Mouse (Mus musculus) fat pad, adult 2 months (tissue): Measurements from ENCODE around the gene Wdfy2.

Experiments
- DNase-seq: peaks from one replicate; pipeline ENCODE4 v3.0.0-alpha.2; 2011; ENCODE audit warnings: low read depth, low spot score; ENCODE audit errors: extremely low read depth

The Wdfy2 gene

DNA sequence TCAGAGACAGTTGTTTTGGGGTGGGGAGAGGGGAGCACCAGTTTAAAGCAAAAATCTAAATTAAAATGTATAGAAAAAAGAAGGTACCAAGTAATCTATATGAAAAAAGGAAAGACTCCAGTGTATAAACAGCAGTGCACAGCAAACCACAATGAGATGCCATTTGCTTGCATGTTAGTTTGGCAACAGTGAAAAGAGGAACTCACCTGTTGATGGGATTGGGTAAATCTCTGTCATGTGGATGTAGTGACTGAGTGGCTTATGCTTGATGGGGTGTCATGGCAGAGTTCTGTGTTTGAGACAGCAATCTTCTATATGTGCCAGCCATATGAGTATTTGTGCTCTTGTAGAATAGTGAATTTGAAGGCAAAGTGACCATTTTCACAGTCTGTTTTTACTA is 85.2 kb downstream of the Wdfy2 start:
- DNase-seq: no peak

GRCm38 (mm10) chr14:62924800-62925199 is 87.3 kb downstream of the Wdfy2 start:
- no peak for DNase-seq

- no peak for DNase-seq
Observed at GRCm38 (mm10) chr14:62928101-62928541, 90.6 kb downstream of the Wdfy2 start.

GRCm38 (mm10) chr14:62935361-62935760 is 97.9 kb downstream of the Wdfy2 start:
- DNase-seq: no peak

- peak; percentile 91 for DNase-seq
Observed at GRCm38 (mm10) chr14:62936631-62937380, 99.3 kb downstream of the Wdfy2 start.

- no peak for DNase-seq
Observed at GRCm38 (mm10) chr14:62937675-62938074, 100.2 kb downstream of the Wdfy2 start.

DNA sequence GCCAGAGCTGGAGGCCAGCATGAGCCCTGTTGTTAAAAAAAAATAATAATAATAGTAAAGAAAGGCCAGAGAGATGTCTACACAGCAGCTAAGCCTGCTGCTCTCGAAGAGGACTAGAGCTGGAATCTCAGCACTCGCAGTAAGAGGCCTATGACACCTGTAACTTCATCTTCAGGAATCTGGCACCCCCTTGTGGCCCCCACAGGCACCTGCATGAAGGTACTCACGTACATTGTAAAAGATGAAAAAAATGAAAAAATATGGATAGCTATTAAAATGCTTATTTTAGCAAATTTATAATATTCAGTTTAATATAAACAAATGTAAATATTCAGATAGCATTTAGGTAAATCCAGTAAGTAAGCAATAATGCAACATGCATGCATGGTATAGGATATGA is 102.0 kb downstream of the Wdfy2 start:
- no peak for DNase-seq

DNA sequence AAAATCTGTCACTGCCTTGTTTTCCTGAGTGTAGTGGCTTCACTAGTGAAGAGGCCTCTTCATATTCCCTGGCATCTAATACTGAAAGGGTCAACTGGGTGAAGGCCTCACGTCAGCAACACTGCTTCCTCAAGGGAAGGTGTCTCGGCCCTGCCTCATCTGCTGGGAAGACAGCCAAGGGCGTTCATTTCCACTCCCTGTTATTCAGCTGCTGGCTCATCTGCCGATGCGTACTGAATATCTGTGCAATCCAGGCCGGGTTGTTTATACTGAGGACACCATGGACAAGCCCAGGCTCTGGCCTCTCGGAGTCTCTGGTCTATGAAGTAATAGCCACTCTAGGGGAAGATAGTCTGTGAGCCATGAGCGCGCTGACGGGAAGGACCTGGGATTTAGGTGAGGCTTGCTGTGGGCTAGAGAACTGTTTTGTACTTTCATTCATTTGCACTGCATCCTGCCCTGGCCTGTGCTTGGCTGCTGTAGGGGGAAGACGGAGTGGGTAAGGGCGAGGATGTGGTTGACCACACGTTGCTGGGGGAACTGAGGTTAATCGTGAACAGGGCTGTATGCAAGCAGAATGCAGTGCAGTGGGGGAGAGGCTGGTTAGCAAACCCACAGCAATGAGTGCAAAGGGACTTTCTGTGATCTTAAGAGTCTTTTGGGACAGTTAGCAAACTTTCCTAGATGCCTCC is 103.1 kb downstream of the Wdfy2 start:
- DNase-seq: no peak

- no peak for DNase-seq
Observed at GRCm38 (mm10) chr14:62946794-62947193, 109.3 kb downstream of the Wdfy2 start.

DNA sequence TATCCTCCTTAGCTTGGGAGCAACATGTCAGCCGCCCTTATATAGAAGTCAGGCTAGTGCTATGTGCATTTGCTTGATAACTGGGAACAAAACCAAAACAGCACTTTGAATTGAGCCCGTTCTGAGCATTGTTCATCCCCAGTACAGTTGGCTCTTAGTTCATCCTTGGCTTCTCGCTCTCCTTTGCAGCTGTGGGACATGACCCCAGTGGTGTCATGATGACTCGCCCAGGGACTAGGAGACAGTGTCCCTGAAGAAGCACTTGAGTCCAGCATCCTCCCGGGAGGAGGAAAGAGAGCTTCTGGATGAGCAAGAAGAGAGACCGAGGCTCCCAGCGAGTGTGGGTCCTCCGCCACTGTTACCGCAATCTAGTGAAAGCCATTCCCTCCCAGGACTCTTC is 118.6 kb downstream of the Wdfy2 start:
- DNase-seq: no peak

GRCm38 (mm10) chr14:62963632-62964031 is 126.2 kb downstream of the Wdfy2 start:
- no peak for DNase-seq

- no peak for DNase-seq
Observed at GRCm38 (mm10) chr14:62965342-62965741, 127.9 kb downstream of the Wdfy2 start.

DNA sequence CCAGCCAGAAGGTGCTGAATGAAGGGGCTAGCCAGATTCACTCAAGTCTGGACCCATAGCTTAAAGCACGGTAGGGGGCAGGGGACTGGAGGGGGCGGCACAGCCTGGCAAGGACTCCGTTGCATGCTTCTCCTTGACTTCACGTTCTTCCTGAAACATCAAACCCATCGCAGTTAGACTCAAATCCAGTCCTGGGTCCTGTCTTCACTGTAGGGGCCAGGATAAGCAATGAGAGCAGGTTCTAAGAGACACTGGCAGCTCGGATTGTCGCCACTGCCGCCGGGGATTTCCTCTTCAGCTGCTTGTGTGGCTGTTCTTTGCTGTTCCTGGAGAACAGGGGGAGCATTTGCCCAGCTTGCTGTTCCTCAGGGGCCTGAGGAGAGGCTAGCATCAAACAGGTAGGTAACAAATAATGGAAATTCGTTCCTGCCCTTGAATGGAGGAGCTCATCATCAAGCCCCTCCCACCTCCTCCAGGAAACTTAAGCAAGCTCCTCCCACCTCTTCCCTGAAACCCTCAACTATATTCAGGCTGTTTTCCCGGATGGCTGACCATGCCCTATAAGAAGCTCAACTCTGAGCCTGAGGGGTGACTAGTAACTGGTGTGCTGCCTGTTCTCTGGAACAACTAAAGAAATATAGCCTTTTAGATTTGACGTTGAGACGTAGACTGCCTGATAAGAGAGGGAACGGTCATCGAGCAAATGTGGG is 128.5 kb downstream of the Wdfy2 start:
- no peak for DNase-seq

- no peak for DNase-seq
Observed at GRCm38 (mm10) chr14:62975046-62975445, 137.6 kb downstream of the Wdfy2 start.

DNA sequence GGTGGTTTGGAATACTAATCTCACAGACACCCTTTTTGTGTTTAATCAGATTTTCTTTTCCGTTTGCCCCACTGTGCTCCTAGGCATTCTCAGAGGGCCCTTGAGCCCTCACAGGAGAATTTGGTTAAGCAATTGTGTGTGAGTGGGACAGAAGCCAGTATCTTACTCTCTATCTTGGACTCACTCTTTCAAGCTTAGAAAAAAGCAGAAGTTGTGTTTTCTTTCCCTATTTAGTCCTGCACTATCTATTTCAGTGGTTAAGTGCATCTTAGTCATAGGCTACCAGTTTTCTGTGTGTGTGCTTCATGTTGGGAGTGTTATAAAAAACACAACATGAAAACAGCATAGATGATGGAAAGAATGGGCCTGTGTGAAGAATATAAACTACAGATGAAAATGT is 142.3 kb downstream of the Wdfy2 start:
- no peak for DNase-seq

- DNase-seq: no peak
Observed at GRCm38 (mm10) chr14:62984410-62984809, 146.9 kb downstream of the Wdfy2 start, which contains the start of gene Defb48. Gene Defb48, minus strand, starts transcription at chr14:62984510.

DNA sequence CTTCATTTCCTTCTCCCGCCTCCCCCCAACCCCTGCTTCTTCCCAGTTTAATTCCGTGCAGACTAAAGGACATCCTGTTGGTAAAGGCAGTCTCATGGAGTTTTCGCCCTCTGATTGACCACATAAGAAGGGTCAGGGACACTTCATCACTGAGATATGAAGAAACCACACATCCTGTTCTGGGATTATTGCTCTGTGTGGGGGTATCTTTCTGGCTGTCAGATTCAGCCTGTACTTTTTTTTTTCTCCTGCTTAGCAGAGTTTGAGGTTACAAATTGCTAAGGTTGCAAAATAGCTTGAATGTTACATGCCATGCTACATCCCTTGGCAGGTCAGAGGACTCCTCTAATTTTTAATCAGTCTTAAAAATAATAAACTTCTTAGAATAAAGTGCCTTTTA is 153.8 kb downstream of the Wdfy2 start:
- no peak for DNase-seq

- DNase-seq: no peak
Observed at GRCm38 (mm10) chr14:62991849-62992510, 154.5 kb downstream of the Wdfy2 start.

- no peak for DNase-seq
Observed at GRCm38 (mm10) chr14:62997777-62998176, 160.3 kb downstream of the Wdfy2 start, which contains the start of gene Defb47. Gene Defb47, plus strand, starts transcription at chr14:62998077.

DNA sequence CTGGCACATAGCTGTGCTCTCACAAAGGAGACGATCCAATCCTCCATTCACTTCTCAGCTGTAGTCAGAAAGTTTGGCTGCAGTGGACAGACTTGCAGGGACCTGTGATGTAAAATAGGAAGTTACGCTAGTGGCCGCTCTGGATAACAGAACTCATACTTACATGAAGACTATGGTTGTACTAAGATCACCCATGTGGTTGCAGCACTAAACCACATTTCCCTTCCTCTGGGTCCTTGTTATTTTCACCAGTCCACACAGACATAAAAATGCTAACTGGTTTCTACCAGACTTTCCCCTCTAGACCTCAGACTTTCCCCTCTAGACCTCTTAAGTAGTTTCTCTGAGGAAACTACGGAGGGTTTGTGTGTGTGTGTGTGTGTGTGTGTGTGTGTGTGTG is 161.5 kb downstream of the Wdfy2 start:
- DNase-seq: no peak

DNA sequence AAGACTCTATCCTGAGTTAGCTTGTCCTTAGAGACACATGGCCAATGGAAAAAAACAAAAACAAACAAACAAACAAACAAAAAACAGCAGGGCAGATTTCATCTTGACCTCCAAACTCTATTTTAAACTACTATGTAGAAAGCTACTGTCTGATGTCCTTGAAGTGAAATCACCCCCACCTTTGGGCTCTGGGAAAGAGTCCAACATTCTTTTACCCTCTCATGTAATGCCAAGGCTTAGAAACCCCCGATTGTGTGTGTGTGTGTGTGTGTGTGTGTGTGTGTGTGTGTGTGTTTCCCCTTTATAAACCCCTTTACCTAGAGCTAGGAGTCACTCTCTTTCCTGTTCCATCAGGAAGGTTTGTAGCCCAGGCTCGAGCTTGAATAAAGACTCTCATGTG is 165.1 kb downstream of the Wdfy2 start:
- DNase-seq: no peak
